Mouse (Mus musculus) forebrain, embryonic 11.5 days (tissue): Measurements from ENCODE around the gene Pik3ap1. TPM values are rescaled to one million over a fixed set of nuclear protein-coding genes. Genes with fewer than 3 reads are reported as not detected.

Source experiments
- ATAC-seq: fragments of 200-750 bp; cut with Nextera tagmentation; replicated peaks from 2 replicates; pipeline ENCODE4 v1.8.0; 2017; ENCODE audit warnings: moderate TSS enrichment; ENCODE audit not compliant: low FRiP score
- DNase-seq: peaks from one replicate; pipeline ENCODE4 v3.0.0-alpha.2; 2017; ENCODE audit warnings: low spot score
- H3K27ac ChIP-seq: fragments of 300-500 bp; sonication (generic); 2 replicates; pipeline ENCODE4 v1.5.1; 2014; ENCODE audit warnings: low read depth, low read length
- H3K27me3 ChIP-seq: fragments of 300-500 bp; sonication (generic); 2 replicates; pipeline ENCODE4 v1.6.1; 2014; ENCODE audit warnings: mild to moderate bottlenecking, low read length, mixed read lengths; ENCODE audit not compliant: control insufficient read depth, insufficient read depth
- H3K36me3 ChIP-seq: fragments of 300-500 bp; sonication (generic); 2 replicates; pipeline ENCODE4 v1.6.1; 2014; ENCODE audit warnings: mild to moderate bottlenecking, low read length, moderate library complexity, mixed read lengths; ENCODE audit not compliant: control insufficient read depth, insufficient read depth
- H3K4me1 ChIP-seq: fragments of 300-500 bp; sonication (generic); replicated peaks from 2 replicates; pipeline ENCODE4 v1.6.1; 2014; ENCODE audit warnings: low read length, mixed read lengths; ENCODE audit not compliant: control insufficient read depth, insufficient read depth
- H3K4me2 ChIP-seq: fragments of 300-500 bp; sonication (generic); 2 replicates; pipeline ENCODE4 v1.6.1; 2014; ENCODE audit warnings: low read depth, mild to moderate bottlenecking, low read length, moderate library complexity, mixed read lengths; ENCODE audit not compliant: severe bottlenecking
- H3K4me3 ChIP-seq: fragments of 300-500 bp; sonication (generic); 2 replicates; pipeline ENCODE4 v1.5.1; 2014; ENCODE audit warnings: low read depth, low read length
- H3K9ac ChIP-seq: fragments of 300-500 bp; sonication (generic); 2 replicates; pipeline ENCODE4 v1.6.1; 2014; ENCODE audit warnings: low read length
- H3K9me3 ChIP-seq: fragments of 300-500 bp; sonication (generic); 2 replicates; pipeline ENCODE4 v1.6.1; 2016; ENCODE audit warnings: low read length, mixed read lengths; ENCODE audit not compliant: control insufficient read depth
- WGBS: fragments of 180-500 bp; shearing (Covaris S2); extraction: QIAGEN DNeasy Blood & Tissue Kit; methylation state at CpG from one replicate; pipeline ENCODE4 v1.1.7; 2014; 5-methylcytosine and 5-hydroxymethylcytosine counted together
- polyA plus RNA-seq: library from polyadenylated mRNA; unstranded; fragments of >200 nt; fragmentation: Nextera tagmentation; extraction: Ambion mirVana; gene quantifications from 2 replicates; pipeline ENCODE4 v1.2.1, GENCODE M21; 2014

Gene Pik3ap1
- polyA plus RNA-seq, 1 experiment from 2014 or later: 3.3 TPM

GRCm38 (mm10) chr19:41375791-41376190 lies 9.1 kb downstream of the Pik3ap1 start:
- no peak overlapping the region for H3K9ac ChIP-seq
- no peaks in the 10 kb centered on the region for H3K4me1 ChIP-seq
- H3K9me3 ChIP-seq: no peaks in the 10 kb centered on the region
- H3K27me3 ChIP-seq: no peaks in the 10 kb centered on the region
- DNase-seq: no peak
- no peak for ATAC-seq
- no peak overlapping the region for H3K4me2 ChIP-seq
- 87% methylated on average over 21 of the region's 21 CpGs for WGBS
- H3K36me3 ChIP-seq: no peaks in the 10 kb centered on the region
- H3K4me3 ChIP-seq: no peak overlapping the region
- no peak overlapping the region for H3K27ac ChIP-seq

DNA sequence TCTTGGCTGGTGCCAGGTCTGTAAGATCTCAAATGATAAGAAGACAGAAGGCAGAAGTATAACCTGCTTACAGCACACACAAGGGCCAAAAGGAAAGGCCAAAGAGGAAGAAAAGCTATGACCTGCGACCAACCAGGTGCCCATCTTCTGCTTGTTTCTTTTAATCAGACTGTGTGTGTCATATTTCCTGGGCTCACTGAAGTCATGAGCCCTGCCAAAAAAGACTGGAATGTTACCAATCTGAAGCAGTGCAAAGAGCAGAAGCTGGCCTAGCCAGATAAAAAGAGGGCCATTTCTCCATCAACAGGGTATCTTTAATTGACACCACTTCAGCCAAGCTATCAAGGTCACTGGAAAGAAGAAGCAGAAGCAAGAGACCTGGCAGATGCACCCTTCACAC lies 9.8 kb downstream of the Pik3ap1 start:
- Histone ChIP-seq H3K27me3 (no peaks in the 10 kb centered on the region), H3K4me2 (no peak overlapping the region), H3K27ac (no peak overlapping the region), H3K4me3 (no peak overlapping the region), H3K9me3 (no peaks in the 10 kb centered on the region), H3K9ac (no peak overlapping the region), H3K36me3 (no peaks in the 10 kb centered on the region), H3K4me1 (no peaks in the 10 kb centered on the region)
- DNase-seq: no peak
- WGBS: 84% methylated on average over 1 of the region's 1 CpGs
- no peak for ATAC-seq

DNA sequence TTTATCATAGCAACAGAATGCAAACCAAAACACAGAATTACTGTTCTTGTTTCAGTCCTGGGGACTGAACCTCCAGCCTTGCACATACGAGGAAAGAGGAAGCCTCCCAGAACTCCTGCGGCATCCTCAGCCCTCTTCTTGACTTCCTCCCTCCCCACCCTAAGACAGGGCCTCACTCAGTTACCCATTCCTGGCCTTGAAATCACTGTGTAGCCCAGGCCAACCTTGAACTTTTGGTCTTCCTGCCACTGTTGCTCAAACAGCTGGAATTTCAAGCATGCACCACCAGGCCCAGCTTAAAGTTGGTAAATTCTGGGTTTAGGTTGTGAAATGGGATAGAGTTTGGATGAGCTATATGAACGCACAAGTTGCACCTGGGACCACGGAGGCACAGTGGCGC lies 10.2 kb downstream of the Pik3ap1 start:
- ATAC-seq: no peak
- H3K4me2 ChIP-seq: no peak overlapping the region
- H3K36me3 ChIP-seq: no peaks in the 10 kb centered on the region
- WGBS: 90% methylated on average over 5 of the region's 5 CpGs
- no peaks in the 10 kb centered on the region for H3K9me3 ChIP-seq
- no peak overlapping the region for H3K27ac ChIP-seq
- DNase-seq: no peak
- H3K4me3 ChIP-seq: no peak overlapping the region
- H3K27me3 ChIP-seq: no peaks in the 10 kb centered on the region
- no peaks in the 10 kb centered on the region for H3K4me1 ChIP-seq
- H3K9ac ChIP-seq: no peak overlapping the region

DNA sequence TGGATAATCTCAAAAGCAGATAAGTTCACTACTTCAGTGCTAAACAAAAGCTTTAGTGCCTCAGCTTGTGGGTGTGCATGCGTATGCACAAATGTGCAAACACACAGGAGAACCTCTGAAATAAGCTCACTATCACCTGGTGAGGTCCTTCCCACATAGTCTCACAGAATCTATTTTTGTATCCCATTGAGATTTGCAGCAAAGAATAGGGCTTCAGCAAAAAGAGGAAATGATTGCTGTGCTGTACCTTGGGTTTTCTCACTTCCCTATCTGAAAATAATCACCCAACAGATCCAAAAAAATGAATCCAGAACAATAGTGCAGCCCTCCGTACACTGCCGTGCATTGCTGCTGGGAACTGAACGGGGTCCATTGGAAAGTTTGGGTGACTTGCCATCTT lies 12.6 kb downstream of the Pik3ap1 start:
- Histone ChIP-seq H3K4me3 (no peak overlapping the region), H3K9me3 (no peaks in the 10 kb centered on the region), H3K27ac (no peak overlapping the region), H3K9ac (no peak overlapping the region), H3K36me3 (no peaks in the 10 kb centered on the region), H3K4me1 (no peaks in the 10 kb centered on the region), H3K4me2 (no peak overlapping the region), H3K27me3 (no peaks in the 10 kb centered on the region)
- DNase-seq (no peak), ATAC-seq (no peak)
- WGBS: 92% methylated on average over 4 of the region's 4 CpGs

DNA sequence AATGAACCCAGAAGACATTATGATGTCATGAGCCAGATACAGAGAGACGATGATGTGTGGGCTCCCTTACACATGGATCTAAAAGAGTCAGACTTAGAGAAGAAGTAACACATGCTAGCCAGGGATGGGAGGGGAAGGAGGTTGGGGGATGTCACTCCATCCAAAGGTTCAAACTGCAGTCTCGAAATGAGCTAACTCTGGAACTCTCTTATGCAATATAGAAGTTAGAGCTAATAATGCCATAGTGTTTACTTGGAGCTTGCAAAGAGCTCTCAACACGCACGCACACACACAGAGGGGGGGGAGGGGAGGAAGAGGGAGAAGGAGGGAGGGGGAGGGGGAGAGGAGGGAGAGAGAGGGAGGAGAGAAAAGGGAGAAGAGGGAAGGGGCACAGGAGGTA lies 13.5 kb downstream of the Pik3ap1 start:
- DNase-seq: no peak
- WGBS: 88% methylated on average over 4 of the region's 4 CpGs

DNA sequence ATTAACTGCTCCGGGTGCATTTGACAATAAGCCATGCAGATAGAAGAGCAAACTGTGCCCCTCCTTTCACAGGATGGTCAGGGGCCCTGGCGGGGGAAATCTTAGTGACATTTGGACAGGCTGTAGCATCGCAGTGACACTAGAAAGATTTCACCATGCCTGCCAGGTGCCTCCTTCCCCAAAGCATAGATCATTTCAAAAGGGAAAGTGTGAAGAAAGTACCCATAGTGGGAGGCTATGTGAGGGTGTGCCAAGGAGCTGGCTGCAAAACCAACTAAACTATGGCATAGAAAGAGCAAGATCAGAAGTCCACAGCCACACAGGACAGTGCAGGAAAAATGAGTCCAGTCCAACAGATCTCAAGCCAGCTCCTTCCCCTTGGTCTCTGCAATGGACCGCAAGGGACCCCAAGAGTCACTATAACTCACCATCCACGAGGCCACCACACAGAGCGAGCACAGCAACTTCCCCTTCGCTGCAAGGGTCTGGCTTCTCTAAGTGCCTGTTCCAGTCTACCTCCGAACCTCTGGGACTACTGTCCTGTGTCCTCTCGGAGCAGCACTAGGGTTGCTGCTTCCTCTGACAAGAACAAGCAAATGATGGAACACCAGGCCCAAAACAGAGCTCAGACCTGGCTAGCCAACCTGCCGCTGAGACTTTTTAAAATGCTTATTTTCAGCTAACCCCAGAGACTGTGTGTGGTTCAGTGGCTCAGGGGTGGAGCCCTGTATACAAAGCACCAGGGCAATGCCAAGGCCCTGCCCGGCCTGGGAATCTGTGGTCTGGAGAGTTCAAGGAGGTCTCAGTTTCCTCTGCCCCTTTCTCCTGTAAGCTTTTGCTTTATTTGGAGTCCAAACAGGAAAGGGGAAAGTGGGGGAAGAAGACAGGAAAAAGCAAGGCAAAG lies 15.1 kb downstream of the Pik3ap1 start:
- 90% methylated on average over 11 of the region's 11 CpGs for WGBS
- Histone ChIP-seq H3K4me1 (no peaks in the 10 kb centered on the region), H3K27me3 (no peaks in the 10 kb centered on the region), H3K9me3 (no peaks in the 10 kb centered on the region), H3K9ac (no peak overlapping the region), H3K36me3 (no peaks in the 10 kb centered on the region), H3K4me3 (no peak overlapping the region), H3K27ac (no peak overlapping the region), H3K4me2 (no peak overlapping the region)
- DNase-seq: no peak
- ATAC-seq: no peak

More for the DNA sequence above, 13.5 kb downstream of the Pik3ap1 start:
- Histone ChIP-seq H3K9me3 (no peaks in the 10 kb centered on the region), H3K4me1 (no peaks in the 10 kb centered on the region), H3K4me3 (no peak overlapping the region), H3K27ac (no peak overlapping the region), H3K9ac (no peak overlapping the region), H3K27me3 (no peaks in the 10 kb centered on the region), H3K36me3 (no peaks in the 10 kb centered on the region), H3K4me2 (no peak overlapping the region)
- no peak for ATAC-seq

- Histone ChIP-seq H3K4me3 (no peak overlapping the region), H3K9me3 (no peaks in the 10 kb centered on the region), H3K4me2 (no peak overlapping the region), H3K9ac (no peak overlapping the region), H3K27me3 (no peaks in the 10 kb centered on the region), H3K4me1 (no peaks in the 10 kb centered on the region), H3K27ac (no peak overlapping the region), H3K36me3 (no peaks in the 10 kb centered on the region)
- DNase-seq (no peak), ATAC-seq (no peak)
- 92% methylated on average over 9 of the region's 9 CpGs for WGBS
These were observed 17.9 kb downstream of the Pik3ap1 start for GRCm38 (mm10) chr19:41366854-41367517.

GRCm38 (mm10) chr19:41366192-41366853 lies 18.6 kb downstream of the Pik3ap1 start:
- Histone ChIP-seq H3K9ac (no peak overlapping the region), H3K4me2 (no peak overlapping the region), H3K4me3 (no peak overlapping the region), H3K36me3 (no peaks in the 10 kb centered on the region), H3K27ac (no peak overlapping the region), H3K27me3 (no peaks in the 10 kb centered on the region), H3K4me1 (no peaks in the 10 kb centered on the region), H3K9me3 (no peaks in the 10 kb centered on the region)
- DNase-seq (no peak), ATAC-seq (no peak)
- 88% methylated on average over 16 of the region's 16 CpGs for WGBS
